Mouse (Mus musculus) adrenal gland, postnatal 4 days (tissue): Measurements from ENCODE around the gene Fbxl5. TPM values are rescaled to one million over a fixed set of nuclear protein-coding genes. Genes with fewer than 3 reads are reported as not detected.

ENCODE experiments used
- DNase-seq, 2 experiments: peaks; one replicate each; pipeline ENCODE4 v3.0.0; 2021 to 2022; ENCODE audit warnings: low spot score in 2 of 2, mixed read lengths in 2 of 2
- total RNA-seq, 2 experiments: library from RNA; stranded (reverse); gene quantifications; 2 replicates each; pipeline ENCODE4 v1.2.3; 2021

The Fbxl5 gene
- total RNA-seq, 2 experiments from 2014 or later: 65.3 to 74.3 TPM

- DNase-seq: no peak
These were observed 34.8 kb downstream of the Fbxl5 start for GRCm38 (mm10) chr5:43786607-43787006.

GRCm38 (mm10) chr5:43783996-43784395 is 37.4 kb downstream of the Fbxl5 start:
- no peak for DNase-seq

- peak; percentile 50 to 64 for DNase-seq
These were observed 39.2 kb downstream of the Fbxl5 start for GRCm38 (mm10) chr5:43781977-43782930.

- peak; percentile 13 to 28 for DNase-seq
These were observed 39.9 kb downstream of the Fbxl5 start for GRCm38 (mm10) chr5:43781423-43781976.

GRCm38 (mm10) chr5:43778583-43778982 is 42.9 kb downstream of the Fbxl5 start:
- DNase-seq: no peak

GRCm38 (mm10) chr5:43776993-43777392 is 44.4 kb downstream of the Fbxl5 start:
- DNase-seq: no peak

- DNase-seq: no peak
These were observed 45.0 kb downstream of the Fbxl5 start for GRCm38 (mm10) chr5:43776407-43776806.

GRCm38 (mm10) chr5:43771555-43771954 is 49.9 kb downstream of the Fbxl5 start:
- DNase-seq: no peak

- DNase-seq: no peak
These were observed 50.7 kb downstream of the Fbxl5 start for GRCm38 (mm10) chr5:43770618-43771354.

- DNase-seq: no peak
These were observed 72.3 kb downstream of the Fbxl5 start for GRCm38 (mm10) chr5:43749092-43749491.

- no peak for DNase-seq
These were observed 73.4 kb downstream of the Fbxl5 start for GRCm38 (mm10) chr5:43748039-43748438.

- no peak for DNase-seq
These were observed 76.3 kb downstream of the Fbxl5 start for GRCm38 (mm10) chr5:43745156-43745555.

- no peak for DNase-seq
These were observed 77.3 kb downstream of the Fbxl5 start for GRCm38 (mm10) chr5:43744187-43744586.

GRCm38 (mm10) chr5:43732381-43732780 is 89.1 kb downstream of the Fbxl5 start:
- no peak for DNase-seq

GRCm38 (mm10) chr5:43728375-43729165 is 92.9 kb downstream of the Fbxl5 start:
- DNase-seq: no peak

- no peak for DNase-seq
These were observed 97.6 kb downstream of the Fbxl5 start for GRCm38 (mm10) chr5:43723830-43724229.

GRCm38 (mm10) chr5:43722452-43722783 is 99.0 kb downstream of the Fbxl5 start:
- DNase-seq: no peak

- no peak for DNase-seq
These were observed 99.6 kb downstream of the Fbxl5 start for GRCm38 (mm10) chr5:43721538-43722451.

GRCm38 (mm10) chr5:43699240-43699639 is 122.2 kb downstream of the Fbxl5 start:
- no peak for DNase-seq

GRCm38 (mm10) chr5:43697133-43697532 is 124.3 kb downstream of the Fbxl5 start:
- no peak for DNase-seq
